Mouse (Mus musculus): ENCODE measurements around the gene Fam102a.

Gene Fam102a

GRCm38 (mm10) chr2:32581450-32582095, 46.4 kb downstream of the Fam102a start:
- no peak for DNase-seq (ENCODE audit: low spot score)

GRCm38 (mm10) chr2:32582830-32583799, 48.0 kb downstream of the Fam102a start:
- DNase-seq (ENCODE audit: low spot score), result peak; percentile 68

GRCm38 (mm10) chr2:32585149-32585714, 50.1 kb downstream of the Fam102a start:
- DNase-seq (ENCODE audit: low spot score), result no peak

- DNase-seq (ENCODE audit: low spot score), result peak; percentile 90
Observed at GRCm38 (mm10) chr2:32586871-32587351, 51.8 kb downstream of the Fam102a start, which contains the start of gene St6galnac4. St6galnac4 (plus strand) TSS chr2:32587095.

- no peak for DNase-seq (ENCODE audit: low spot score)
Observed at GRCm38 (mm10) chr2:32587731-32588321, 52.7 kb downstream of the Fam102a start.

- no peak for DNase-seq (ENCODE audit: low spot score)
Observed at GRCm38 (mm10) chr2:32589213-32589795, 54.2 kb downstream of the Fam102a start.

GRCm38 (mm10) chr2:32590224-32590623, 55.1 kb downstream of the Fam102a start:
- DNase-seq (ENCODE audit: low spot score), result no peak

GRCm38 (mm10) chr2:32591249-32591648, 56.1 kb downstream of the Fam102a start:
- DNase-seq (ENCODE audit: low spot score), result no peak

GRCm38 (mm10) chr2:32596725-32597124, 61.6 kb downstream of the Fam102a start:
- DNase-seq (ENCODE audit: low spot score), result peak; percentile 60

- no peak for DNase-seq (ENCODE audit: low spot score)
Observed at GRCm38 (mm10) chr2:32597248-32597647, 62.1 kb downstream of the Fam102a start.

GRCm38 (mm10) chr2:32597699-32598098, 62.6 kb downstream of the Fam102a start:
- DNase-seq (ENCODE audit: low spot score), result no peak

- DNase-seq (ENCODE audit: low spot score), result no peak
Observed at GRCm38 (mm10) chr2:32598506-32598905, 63.4 kb downstream of the Fam102a start.

- DNase-seq (ENCODE audit: low spot score), result no peak
Observed at GRCm38 (mm10) chr2:32599409-32599808, 64.3 kb downstream of the Fam102a start, which contains the start of gene St6galnac6. St6galnac6 (plus strand) TSS chr2:32599709.

GRCm38 (mm10) chr2:32601417-32602065, 66.4 kb downstream of the Fam102a start:
- peak; percentile 38 for DNase-seq (ENCODE audit: low spot score)

- DNase-seq (ENCODE audit: low spot score), result peak; percentile 83
Observed at GRCm38 (mm10) chr2:32602600-32603054, 67.5 kb downstream of the Fam102a start.

GRCm38 (mm10) chr2:32604631-32605030, 69.5 kb downstream of the Fam102a start:
- DNase-seq (ENCODE audit: low spot score), result no peak

GRCm38 (mm10) chr2:32606161-32607142, 71.3 kb downstream of the Fam102a start:
- peak; percentile 86 for DNase-seq (ENCODE audit: low spot score)

GRCm38 (mm10) chr2:32607262-32607947, 72.3 kb downstream of the Fam102a start:
- peak; percentile 51 for DNase-seq (ENCODE audit: low spot score)

All from ovary, postnatal 36 days (tissue).